Mouse (Mus musculus): ENCODE data around the gene Prkar1b.

DNA sequence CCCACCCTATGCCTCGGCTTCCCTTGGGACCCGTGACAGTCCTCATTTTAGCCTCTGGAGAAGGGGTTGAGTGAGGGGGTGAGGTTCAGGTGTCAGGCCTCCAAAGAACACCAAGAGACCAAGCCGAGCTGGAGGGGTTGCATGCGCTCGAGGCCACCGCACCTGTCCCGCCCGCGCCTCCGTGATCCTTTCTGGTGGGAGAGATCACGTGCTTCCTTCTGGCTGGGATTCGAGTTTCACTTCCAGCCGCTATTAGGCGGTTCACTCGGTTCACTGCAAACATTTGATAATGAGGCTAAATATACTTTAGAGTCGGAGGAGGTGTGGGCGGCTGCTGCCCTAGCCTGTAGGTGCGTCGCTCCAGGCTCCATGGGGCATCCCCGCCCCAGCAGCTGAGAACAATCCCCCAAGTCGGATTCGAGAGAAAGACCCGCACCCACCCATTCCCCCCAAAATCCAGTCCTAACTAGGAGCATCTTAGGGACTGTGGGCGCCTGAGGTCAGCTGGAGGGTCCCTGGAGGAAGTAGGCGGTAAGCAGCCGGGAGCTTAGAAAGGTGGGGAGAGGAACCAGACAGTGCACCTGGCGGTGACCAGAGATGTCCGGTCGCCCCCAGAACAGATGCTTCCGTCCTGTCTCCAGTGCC is 151.7 kb downstream of the Prkar1b start:
- TF ChIP-seq CTCF (IDR thresholded peaks at IDR 0.05), result no peak
- no peak for TF ChIP-seq EP300 (IDR thresholded peaks at IDR 0.05)

Measured in lung, postnatal 0 days (tissue).